Mouse (Mus musculus): Measurements from ENCODE around the gene Plvap.

DNA sequence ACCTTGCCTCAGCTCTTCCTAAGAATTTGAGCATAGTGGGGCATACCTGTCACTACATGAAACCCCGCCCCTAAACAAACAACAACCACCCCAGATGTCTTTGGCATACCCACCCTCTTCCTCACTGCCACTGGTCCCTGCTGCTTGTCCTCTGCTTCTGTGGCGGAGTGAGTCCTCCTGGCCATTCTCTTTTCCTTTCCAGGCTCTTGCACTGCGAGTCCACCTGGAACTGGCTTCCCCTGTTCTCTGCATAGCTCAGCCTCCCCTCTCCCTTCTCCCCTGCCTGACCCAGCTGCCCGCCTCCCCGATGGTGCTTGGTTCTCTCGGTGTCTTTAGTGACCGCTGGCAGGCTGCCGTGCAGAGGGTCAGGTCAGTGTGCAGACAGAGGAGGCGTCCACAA, 32.2 kb upstream of the Plvap start:
- TF ChIP-seq POLR2A (IDR thresholded peaks at IDR 0.05; ENCODE audit: borderline replicate concordance, extremely low read depth, insufficient read depth, insufficient read length, poor library complexity, severe bottlenecking) (no peak), CTCF (IDR thresholded peaks at IDR 0.05; ENCODE audit: borderline replicate concordance, extremely low read depth, insufficient read depth, insufficient read length) (no peak)
